9 mouse cellular contexts compared by ENCODE assay signal in genomic region chr10:109864708-109865107, GRCm38 (mm10).
DNase-seq lines count a peak whose midpoint lies in the region; ATAC-seq and TF ChIP-seq lines count a peak whose summit lies in the region.
"Had no signal": no experiment of that assay in that cellular context is flagged by ENCODE, and none has a peak within 500 bp of the region (broad histone marks: within the 10 kb centered on the region; RNA-seq: fewer than 3 reads in every experiment).

No protein-coding gene starts in this region.

- ATAC-seq in common myeloid progenitor, adult 5-6 weeks (replicated peaks; ENCODE audit: low read depth, poor library complexity, severe bottlenecking), result peak; percentile 71; the same call in 1 of the 2 replicates
- peak; percentile 75 for ATAC-seq in hindbrain, postnatal 0 days

- H3K9me3 ChIP-seq in hindbrain, postnatal 0 days (ENCODE audit: low read length), result no peaks in the 10 kb centered on the region

- no peaks in the 10 kb centered on the region for H3K27me3 ChIP-seq in hindbrain, postnatal 0 days (ENCODE audit: insufficient read depth, low read length)

- H3K27ac ChIP-seq in hindbrain, postnatal 0 days, result no peak overlapping the region
- H3K27ac ChIP-seq: macrophage had no signal

- WGBS in hindbrain, postnatal 0 days, result 12% methylated on average over 4 of the region's 4 CpGs

- peak; percentile 78 for TF ChIP-seq CTCF in hindbrain, postnatal 0 days (IDR thresholded peaks at IDR 0.05; ENCODE audit: low read depth)

- peak overlapping the region; percentile 18; the same call in 1 of the 2 replicates for H3K4me2 ChIP-seq in hindbrain, postnatal 0 days (ENCODE audit: low read depth, low read length)

- no peak overlapping the region for H3K9ac ChIP-seq in hindbrain, postnatal 0 days (replicated peaks; ENCODE audit: low read length)

- no peaks in the 10 kb centered on the region for H3K36me3 ChIP-seq in hindbrain, postnatal 0 days (ENCODE audit: insufficient read depth, low read length)

- peak; percentile 19 for DNase-seq in heart, adult 8-10 months (ENCODE audit: low spot score)
- no peak for DNase-seq in heart, adult 9 months (ENCODE audit: low spot score in 2 of 2)
- peak; percentile 5 for DNase-seq in MEL-GATA-1-ER (ENCODE audit: extremely low read depth, low read depth)
- DNase-seq in hindbrain, postnatal 0 days (ENCODE audit: low spot score), result peak; percentile 85
- DNase-seq in mesoderm, embryonic 11.5 days (ENCODE audit: low read depth, low spot score), result peak; percentile 43
- DNase-seq in thymus, postnatal 36 days, result no peak
- no peak for DNase-seq in spleen, postnatal 14 days (ENCODE audit: low spot score in 2 of 2)

- no peak overlapping the region for H3K4me3 ChIP-seq in hindbrain, postnatal 0 days (ENCODE audit: low read length)

- H3K4me1 ChIP-seq in hindbrain, postnatal 0 days (ENCODE audit: insufficient read depth, low read length), result 0 out of 2 replicates have a peak, but pooled peaks cover 2% of the 10 kb centered on the region

Comparison
In these comparisons a context has a peak if more than half of its experiments do, and no peak if none do; other contexts are left out.
1. DNase-seq: peak in heart, adult 8-10 months (single experiment), MEL-GATA-1-ER (single experiment), hindbrain, postnatal 0 days (single experiment) and mesoderm, embryonic 11.5 days (single experiment); none in heart, adult 9 months (0 of 2), thymus, postnatal 36 days (0 of 2) and spleen, postnatal 14 days (0 of 2).